Mouse (Mus musculus): Measurements from ENCODE around the gene Map2k2.
"Not testable (repeated sequence)": the region's sequence is repeated elsewhere in the genome, so short reads cannot be mapped to it uniquely, and the experiment has no call there.

Gene Map2k2

DNA sequence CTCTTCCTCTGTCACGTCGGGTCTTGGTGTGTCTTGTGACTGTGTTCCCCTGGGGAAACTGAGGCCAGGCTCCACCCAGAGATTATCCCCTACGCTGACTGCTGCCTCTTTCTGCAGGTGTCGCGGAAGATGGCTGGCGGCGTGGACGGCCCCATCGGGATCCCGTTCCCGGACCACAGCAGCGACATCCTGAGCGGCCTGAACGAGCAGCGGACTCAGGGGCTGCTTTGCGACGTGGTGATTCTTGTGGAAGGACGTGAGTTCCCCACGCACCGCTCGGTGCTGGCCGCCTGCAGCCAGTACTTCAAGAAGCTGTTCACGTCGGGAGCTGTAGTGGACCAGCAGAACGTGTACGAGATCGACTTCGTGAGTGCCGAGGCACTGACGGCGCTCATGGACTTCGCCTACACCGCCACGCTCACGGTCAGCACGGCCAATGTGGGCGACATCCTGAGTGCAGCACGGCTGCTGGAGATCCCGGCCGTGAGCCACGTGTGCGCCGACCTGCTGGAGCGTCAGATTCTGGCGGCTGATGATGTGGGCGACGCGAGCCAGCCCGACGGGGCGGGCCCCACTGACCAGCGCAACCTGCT, 38.2 kb downstream of the Map2k2 start:
- DNase-seq: no peak

DNA sequence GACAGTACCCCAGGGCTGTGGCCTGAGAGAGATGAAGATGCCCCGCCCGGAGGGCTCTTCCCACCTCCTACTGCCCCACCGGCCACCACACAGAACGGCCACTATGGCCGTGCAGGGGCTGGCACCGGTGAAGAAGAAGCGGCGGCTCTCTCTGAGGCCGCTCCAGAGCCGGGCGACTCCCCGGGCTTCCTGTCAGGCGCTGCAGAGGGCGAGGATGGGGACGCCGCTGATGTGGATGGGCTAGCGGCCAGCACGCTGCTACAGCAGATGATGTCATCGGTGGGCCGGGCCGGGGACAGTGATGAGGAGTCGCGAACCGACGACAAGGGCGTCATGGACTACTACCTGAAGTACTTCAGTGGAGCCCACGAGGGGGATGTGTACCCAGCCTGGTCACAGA, 39.0 kb downstream of the Map2k2 start:
- DNase-seq: no peak

DNA sequence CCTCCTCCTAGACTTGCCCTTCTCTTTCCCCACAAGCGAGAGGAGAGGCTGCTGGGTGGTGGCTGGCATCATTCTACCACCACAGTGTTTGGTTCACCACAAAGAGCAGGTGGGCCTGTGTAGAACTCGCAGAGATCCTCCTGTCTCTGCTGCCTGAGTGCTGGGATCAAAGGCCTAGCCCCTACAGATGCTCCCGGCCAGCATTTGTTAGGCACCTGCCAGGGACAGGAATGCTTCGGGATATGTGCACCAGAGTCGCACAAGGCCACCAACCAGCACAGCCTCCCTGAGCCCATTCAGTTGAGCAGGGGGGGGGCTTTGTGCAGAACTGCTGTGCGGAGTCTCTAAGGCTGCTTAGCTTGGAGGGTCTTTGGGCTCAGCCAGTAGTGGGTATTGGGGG, 39.6 kb downstream of the Map2k2 start:
- DNase-seq: no peak

DNA sequence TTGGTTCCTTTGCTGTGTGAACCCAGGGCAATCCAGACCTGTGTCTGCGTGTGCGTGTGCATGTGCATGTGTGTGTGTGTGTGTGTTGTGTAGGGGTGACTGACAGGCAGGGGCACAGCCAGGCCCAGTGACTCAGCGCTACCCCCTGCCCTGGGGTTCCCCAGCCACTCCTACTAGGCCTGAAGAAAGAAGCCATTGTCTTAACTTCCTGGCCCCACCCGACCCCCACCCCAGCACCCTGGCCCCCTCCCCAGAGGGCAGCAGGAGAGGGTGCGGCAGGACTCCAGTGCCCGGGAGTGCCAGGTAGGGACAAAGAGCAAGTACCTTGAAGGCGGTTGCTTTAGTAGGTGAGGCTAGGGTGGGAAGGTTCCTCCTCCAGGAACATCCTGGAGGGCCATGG, 40.1 kb downstream of the Map2k2 start:
- no peak for DNase-seq

DNA sequence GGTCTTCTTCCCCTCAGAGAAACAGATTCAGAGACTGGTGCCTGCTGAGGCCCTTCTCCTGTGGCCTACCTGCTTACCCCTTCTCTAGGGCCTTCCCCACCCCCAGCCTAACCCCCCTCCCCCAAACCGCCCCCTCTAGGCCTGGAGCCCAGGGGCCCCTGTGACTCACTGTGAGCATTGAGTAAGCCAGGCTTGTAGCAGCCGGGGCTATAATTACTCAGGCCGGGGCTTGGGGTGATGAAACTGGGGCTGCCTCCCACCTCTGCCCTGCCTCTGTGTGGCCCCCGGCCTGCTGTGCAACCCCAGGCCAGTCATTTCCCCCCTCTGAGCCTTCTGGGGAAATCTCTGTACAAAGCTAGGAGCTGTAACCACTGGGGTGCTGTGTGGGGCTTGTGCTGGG, 40.6 kb downstream of the Map2k2 start:
- no peak for DNase-seq

DNA sequence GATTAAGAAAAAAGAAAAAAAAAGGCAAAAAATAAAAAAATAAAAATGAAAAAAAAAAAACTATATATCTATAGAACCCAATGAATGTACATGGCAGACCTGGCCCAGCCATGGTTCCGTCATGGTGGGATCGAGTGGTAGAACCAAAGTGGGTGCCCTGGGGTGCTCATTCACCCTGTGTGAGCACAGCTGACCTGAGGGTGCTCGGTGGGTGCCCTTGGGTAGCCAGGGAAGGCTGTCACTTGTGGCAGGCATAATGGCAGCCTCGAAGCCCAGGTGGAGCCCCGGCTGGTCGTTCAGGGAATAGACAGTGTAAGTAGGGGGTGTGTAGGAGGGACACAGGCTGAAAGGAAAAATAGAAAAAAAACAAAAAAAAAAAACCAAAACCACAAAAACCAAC, 45.5 kb downstream of the Map2k2 start:
- no peak for DNase-seq

DNA sequence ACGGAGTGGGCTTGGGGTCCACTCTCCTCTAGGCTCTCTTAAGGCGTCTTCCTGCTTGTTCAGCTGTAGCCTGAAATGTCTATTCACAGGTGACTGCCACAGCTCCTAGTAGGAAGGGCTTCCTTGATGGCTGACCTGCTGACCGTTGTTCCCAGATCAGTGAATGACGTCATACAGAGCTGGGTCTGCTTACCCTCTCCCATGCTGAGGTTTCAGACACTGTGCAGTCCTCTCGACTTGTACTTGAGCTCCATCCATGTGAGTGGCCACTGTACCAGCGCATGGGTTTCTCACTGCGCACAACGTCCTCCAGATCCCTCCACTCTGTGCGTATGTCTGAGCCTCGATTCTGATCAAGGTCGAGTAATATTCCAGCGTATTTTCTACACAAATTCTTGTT, 46.9 kb downstream of the Map2k2 start:
- no peak for DNase-seq

DNA sequence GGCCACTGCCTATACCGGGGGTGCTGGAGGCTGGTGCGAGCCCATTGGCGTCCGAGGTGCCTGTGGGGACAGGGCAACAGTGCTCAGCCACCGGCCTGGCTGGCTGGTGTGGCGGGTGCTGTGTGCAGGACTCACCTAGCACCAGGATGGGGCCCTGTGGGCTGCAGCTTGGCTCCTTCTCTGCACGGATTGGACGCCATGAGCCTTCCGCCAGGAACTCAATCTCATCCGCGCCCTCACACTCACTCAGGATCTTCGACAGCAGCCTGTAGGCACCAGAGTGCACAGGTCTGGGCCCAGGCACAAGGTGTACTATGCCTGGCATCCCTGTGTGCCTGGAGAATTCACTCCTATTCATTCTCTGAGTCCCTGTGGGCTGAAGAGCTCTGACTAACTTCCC, 48.6 kb downstream of the Map2k2 start:
- DNase-seq: no peak

DNA sequence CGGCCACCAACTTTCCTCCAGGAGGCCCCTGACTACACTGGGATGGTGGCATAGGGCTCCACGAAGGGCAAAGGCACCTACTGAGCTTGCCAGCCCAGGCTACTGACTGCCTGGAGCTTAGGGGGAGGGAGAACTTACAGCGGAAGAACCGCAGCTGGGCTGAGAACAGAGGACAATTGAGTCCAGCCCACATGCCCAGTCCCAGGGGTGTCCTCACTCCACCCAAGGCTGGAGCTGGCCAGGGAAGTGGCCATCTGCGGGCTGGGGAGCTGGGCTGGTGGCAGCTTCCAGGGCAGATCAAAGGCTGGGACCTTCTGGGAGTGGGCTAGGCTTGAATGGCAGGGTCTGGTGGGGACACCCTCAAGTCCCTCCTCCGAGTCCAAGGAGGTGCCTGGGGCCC, 49.0 kb downstream of the Map2k2 start:
- no peak for DNase-seq

DNA sequence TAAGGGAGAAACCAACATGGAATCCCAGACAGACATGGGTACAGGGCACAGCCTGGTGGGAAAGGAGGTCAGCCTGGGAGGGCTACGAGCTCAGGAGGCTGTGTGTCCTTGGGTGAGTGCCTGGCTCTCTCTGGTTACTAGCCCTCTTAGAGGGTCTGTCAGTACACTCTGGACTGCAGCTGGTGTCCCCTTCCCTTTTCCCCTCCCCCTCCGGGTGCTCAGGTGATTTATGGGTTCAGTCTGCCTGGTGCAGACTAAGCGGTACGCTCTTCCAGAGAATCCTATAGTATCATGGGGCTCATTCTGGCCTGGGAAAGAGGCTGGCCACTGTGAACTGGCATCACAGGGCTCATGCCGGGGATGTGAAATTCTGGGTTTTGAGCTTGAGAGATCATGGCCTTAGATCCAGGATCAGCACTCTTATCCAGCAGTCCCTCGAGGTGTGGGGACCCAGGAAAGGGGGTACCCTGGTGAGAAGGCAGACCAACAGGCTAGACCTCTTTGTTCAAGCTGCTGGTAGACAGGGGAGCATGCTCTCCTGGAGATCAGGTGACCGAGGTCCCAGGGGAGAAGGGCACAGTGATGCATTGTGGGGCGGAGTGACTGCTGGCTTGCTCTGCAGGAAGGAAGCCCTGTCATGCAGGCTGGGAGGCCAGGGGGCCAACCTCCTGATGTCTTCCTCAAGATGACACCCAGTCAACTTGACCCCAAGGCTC, 56.0 kb downstream of the Map2k2 start:
- no peak for DNase-seq

DNA sequence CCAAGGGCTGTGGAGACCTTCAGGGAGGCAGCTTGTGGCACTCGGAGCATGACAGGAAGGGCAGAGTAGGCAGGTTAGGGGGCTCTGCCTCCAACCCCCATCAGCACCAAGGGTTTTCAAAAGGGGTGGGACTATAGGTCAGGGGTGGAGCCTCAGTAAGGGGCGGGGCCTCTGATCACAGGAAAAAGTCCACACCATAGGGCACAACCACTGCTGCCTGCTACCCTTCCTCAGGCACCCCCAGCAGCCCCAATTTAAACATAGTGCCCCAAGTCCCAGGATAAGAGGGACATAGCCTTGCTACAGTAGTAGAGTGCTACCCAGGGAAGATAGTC, 56.6 kb downstream of the Map2k2 start:
- no peak for DNase-seq

DNA sequence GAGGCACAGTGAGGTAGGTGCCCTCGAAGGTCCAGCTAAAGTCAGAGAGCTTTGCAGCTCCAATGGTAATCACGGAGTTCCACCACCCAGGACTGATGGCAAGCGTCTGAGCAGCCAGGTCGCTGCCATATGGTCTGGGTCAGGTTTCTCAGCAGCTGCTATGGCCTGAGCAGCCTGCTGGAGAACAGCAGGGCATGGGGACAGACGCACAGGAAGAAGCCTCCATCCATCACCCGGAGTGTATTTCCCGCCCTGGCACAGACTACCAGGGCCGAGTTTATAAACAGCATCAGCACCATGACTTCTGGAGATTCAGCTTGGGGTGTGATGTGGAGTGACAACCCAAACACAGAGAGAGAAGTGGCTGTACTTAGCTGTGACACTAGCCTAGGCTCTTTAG, 59.4 kb downstream of the Map2k2 start:
- DNase-seq: no peak

DNA sequence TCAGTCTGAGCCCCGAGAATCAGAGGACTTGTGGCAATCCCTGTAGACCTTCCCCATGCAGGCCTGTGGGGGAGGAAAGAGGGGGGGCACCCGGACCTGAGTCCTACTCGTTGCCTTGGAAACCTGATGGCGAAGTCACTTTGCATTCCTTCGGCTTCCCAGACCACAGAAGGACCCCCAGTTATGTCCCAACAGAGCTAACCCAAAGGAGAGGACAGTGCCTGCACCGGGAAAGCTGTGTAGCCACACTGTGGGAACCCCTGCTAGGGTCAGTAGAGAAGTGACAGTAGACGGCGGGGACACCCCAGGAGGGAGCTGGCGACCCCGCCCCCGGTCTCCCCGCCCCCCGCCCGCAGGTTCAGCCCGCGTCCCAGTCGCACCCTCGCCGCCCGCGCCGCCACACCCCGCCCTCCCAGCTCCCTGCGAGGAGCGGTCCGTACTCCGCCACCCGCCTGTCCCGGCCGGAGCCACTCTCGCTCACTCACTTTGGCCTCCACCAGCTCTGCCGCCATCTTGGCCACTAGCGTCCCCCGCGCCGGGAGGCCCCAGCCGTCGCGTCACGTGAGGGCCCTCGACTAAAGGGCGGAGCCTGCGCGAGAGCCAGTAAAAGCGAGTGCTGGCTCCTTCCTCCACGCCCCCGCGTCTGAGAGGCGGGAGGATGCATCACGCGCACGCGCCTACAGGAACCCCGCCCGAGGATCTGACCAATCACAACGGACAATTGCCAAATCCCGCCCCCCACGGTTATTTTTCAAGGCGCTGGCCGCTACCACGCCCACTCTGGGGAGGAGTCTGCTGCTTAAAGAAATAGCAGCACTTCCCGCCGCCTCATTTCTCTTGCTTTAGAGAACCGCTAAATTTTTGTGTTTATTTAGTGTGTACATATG, 61.7 kb downstream of the Map2k2 start, which contains the start of gene Pias4:
TSS of gene Pias4 (minus strand) at position 724 of the 887 bp plus-strand sequence.
- peak; percentile 100 for DNase-seq

DNA sequence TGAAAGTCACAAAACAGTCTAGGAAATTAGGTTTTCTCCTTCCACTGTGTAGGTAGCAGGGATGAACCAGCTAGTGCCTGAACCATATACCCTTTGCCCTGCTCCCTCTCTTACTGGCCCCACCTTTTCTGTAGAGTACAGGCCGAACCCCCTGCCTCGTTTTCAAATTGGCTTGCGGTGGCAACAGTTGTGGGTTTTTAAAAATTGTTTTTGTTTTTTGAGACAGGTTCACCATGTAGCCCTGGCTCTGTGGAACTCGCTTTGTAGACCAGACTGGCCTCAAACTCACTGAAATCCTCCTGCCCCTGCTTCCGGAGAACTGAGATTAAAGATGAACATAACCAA, 62.3 kb downstream of the Map2k2 start:
- no peak for DNase-seq

DNA sequence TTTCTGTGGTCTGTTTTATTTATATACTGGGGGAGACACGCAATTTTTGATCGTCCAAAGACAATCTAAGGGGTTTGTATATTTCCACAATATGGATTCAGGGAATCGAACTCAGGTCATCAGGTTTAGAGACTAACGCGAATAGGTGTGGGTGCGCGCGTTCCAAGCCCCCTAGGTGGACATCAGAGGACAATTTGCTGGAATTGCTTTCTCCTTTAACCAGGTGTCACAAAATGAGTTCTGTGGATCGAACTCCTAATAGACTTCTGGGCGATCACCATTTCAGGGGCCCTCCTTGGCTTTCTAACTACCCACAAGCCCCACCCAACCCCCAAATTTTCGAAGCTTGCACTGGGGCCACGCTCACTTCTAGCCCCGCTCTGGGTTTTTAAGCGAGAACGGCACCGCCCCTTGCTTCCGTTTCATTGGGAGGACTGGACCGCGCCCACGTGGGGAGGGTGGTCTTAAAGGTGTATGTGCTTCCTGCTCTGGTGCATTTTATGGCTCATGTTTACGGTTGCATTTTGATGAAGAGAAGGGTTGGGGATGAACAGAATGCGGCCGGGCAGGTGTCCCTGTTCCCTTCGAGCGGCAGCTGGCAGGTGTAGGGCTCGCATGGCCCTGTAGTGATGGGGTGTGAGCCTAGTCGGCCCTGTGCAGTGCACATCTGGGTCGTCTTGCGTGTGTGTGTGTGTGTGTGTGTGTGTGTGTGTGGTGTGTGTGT, 63.0 kb downstream of the Map2k2 start:
- peak; percentile 76 for DNase-seq

DNA sequence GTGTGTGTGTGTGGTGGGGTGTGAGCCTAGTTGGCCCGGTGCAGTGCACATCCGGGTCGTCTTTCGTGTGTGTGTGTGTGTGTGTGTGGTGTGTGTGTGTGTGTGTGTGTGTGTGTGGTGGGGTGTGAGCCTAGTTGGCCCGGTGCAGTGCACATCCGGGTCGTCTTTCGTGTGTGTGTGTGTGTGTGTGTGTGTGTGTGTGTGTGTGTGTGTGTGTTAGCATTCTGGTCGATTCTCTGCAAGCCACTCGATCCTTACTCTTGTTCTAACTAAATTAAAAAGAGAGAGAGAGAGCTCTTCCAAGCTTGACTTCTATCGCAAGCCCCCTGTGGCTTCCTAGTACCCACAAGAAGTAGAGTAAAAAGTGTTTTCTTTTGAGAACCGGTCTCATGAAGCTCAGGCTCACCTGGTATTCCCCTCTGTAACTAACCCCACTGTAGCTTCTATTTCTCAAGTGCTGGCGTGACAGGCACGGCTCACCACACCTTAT, 63.7 kb downstream of the Map2k2 start:
- not testable (repeated sequence) for DNase-seq

DNA sequence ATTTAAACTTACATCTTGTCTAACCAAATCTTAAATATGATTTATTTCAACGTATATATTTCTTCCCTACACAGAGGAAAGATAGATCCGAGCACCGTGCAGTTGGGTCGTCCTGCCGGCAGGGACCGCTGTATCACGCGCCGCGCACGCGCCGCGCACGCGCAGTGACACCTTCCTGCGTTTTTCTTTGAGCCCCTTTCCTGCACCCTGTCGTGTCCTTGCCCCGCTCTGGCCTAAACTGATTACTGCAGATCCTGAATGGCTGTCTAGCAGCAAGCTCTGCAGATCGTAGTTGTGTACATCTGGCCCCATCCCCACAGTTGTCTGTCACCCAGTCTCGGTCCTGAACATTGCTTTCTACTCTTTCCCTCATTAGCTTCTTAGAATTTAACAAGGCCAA, 67.4 kb downstream of the Map2k2 start:
- peak; percentile 84 for DNase-seq

DNA sequence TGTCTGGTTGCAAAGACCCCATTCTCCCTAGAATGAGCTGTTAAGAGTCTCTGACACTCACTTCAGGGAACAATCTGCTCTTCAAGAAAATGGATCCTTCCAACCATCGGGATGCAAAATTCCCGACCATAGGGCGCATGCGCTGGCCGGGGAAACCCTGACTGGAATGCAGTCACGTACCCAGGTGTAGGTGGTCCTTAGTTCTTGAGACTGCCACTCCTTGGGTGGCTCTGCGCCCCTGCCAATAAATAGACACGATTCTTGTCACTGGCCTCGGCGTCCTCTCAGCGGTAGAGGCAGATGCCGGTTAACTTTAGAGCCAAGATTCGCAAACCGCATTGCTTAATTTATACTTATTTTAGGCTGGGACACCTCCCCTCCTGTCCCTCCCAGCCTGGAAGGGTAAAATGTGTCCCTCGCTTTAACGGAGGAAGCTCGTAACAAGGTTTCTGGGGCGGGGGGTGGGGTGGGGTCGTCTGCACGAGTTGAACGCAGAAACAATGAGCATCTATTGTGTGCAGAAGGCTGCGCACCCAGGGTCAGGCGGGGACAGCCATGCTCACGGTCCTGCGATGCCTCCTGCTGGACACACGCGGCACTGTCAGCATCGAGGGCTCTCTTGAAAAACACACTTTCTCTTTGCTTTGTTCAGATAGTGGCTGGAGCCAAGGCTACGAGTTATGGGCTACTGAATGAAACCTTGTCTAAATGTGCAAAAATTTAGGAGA, 69.1 kb downstream of the Map2k2 start:
- peak; percentile 80 for DNase-seq

DNA sequence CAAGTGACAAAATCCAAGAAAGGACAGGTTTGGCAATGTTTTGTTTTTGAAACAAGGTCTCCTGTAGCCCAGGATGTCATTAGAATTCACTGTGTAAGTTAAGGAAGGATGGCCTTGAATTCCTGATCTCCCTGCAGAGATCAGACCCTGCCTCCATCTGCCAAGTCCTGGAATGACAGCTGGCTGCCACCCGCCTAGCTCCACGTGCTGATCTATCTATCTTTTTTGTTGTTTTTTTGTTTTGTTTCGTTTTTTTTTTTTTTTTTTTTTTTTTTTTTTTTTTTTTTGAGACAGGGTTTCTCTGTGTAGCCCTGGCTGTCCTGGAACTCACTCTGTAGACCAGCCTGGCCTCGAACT, 69.6 kb downstream of the Map2k2 start:
- not testable (repeated sequence) for DNase-seq

DNA sequence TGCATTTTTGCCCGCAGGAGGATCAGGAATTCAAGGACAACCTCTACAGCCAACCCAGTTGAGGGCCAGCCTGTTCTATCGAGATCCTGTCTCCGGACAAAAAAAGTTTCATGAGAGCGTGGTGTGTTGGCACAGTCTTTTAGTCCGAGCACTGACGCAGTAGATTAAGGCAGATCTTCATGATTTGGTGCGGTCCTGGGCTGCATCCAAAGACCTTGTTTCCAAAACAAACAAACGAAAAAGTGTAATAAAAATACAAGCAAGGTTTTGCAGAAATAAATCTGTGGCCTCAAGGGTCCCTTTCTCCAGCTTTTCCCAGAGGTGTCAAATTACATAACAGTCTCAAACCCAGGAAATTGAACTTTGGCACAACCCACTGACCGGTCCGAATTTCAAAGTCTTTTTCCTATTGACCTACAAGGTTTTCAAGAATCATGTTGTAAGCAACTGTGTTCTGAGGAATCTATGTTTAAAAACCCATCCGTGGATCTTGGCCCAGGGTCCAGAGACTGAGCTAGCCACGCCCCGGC, 70.3 kb downstream of the Map2k2 start:
- DNase-seq: no peak

DNA sequence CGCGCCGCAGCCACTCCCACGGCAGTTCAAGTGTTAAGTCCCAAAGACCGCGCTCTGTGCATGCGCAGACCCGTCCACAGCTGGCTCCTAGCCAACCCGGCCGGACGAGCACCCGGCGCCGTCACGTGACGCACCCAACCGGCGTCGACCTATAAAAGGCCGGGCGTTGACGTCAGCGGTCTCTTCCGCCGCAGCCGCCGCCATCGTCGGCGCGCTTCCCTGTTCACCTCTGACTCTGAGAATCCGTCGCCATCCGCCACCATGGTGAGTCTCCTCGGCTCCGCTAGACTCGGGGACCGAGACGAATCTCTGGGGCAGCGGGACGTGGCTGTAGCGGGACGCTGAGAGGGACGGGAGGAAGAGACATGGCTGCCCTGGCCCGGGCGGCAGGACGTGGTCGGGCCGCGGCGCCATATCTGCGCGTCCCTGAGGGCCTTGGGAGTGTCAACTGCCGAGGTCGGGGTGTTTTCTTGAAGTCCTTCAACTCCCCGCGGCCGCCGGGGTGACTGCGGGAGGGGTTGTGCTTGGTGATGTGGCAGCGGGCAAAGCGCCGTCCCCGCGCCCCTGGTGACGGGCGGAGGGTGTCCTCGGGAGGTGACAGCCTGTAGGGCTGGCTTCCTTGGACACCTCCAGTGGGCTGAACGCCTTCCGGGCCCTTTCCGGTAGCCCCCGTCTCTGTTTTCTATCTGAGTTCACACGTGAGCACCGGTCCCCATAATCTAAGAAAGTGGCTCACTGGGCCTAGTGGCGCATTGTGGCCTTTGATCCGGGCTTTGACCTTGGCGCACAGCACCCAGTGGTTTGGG, 71.0 kb downstream of the Map2k2 start, which contains the start of gene Eef2:
TSS of gene Eef2 (plus strand) at position 166 of the 806 bp plus-strand sequence.
- DNase-seq: peak; percentile 97

All from right cerebral cortex, postnatal 25 days (tissue).